Mouse (Mus musculus) c-Kit-positive CD71-positive TER-119-positive erythroid progenitor cells, embryonic 14.5 days (primary cell): Measurements from ENCODE around the gene Gm49392.
"Not testable (repeated sequence)": the region's sequence is repeated elsewhere in the genome, so short reads cannot be mapped to it uniquely, and the experiment has no call there.

ENCODE experiments used
- DNase-seq: peaks from one replicate; pipeline ENCODE4 v3.0.0-alpha.2; 2013; ENCODE audit warnings: low spot score

The Gm49392 gene

GRCm38 (mm10) chr13:60896794-60897193 is at the start of gene Gm49392:
Gm49392 (minus strand) TSS chr13:60896894.
- DNase-seq, result not testable (repeated sequence)

GRCm38 (mm10) chr13:60941884-60942283 is 45.2 kb upstream of the Gm49392 start, which contains the start of gene Tpbpa:
Tpbpa (minus strand) TSS chr13:60941984.
- not testable (repeated sequence) for DNase-seq

GRCm38 (mm10) chr13:60936500-60936901 is 39.8 kb upstream of the Gm49392 start, which contains the start of the genes Gm49391 and Ctla2a:
Gm49391 (minus strand) TSS chr13:60936571.
Ctla2a (minus strand) TSS chr13:60936625.
- DNase-seq, result no peak

GRCm38 (mm10) chr13:60935490-60935889 is 38.8 kb upstream of the Gm49392 start, which contains the start of gene Gm49393:
Gm49393 (minus strand) TSS chr13:60935590.
- DNase-seq, result not testable (repeated sequence)

- DNase-seq, result not testable (repeated sequence)
Observed at GRCm38 (mm10) chr13:60904780-60905179, 8.1 kb upstream of the Gm49392 start, which contains the start of gene Tpbpb. Tpbpb (minus strand) TSS chr13:60904880.

GRCm38 (mm10) chr13:60897328-60897727 is 634 bp upstream of the Gm49392 start, which contains the start of gene Ctla2b:
Ctla2b (minus strand) TSS chr13:60897447.
- peak; percentile 6 for DNase-seq

- no peak for DNase-seq
Observed at GRCm38 (mm10) chr13:60895406-60896160, 1.1 kb downstream of the Gm49392 start.

- DNase-seq, result no peak
Observed at GRCm38 (mm10) chr13:60892301-60892700, 4.4 kb downstream of the Gm49392 start.

- no peak for DNase-seq
Observed at GRCm38 (mm10) chr13:60864281-60864680, 32.4 kb downstream of the Gm49392 start, which contains the start of gene 4930486L24Rik. 4930486L24Rik (minus strand) TSS chr13:60864475.

GRCm38 (mm10) chr13:60848241-60849120 is 48.2 kb downstream of the Gm49392 start:
- no peak for DNase-seq

GRCm38 (mm10) chr13:60843153-60843552 is 53.5 kb downstream of the Gm49392 start:
- DNase-seq, result no peak

GRCm38 (mm10) chr13:60842703-60843102 is 54.0 kb downstream of the Gm49392 start:
- no peak for DNase-seq

- DNase-seq, result no peak
Observed at GRCm38 (mm10) chr13:60839353-60839902, 57.3 kb downstream of the Gm49392 start.

GRCm38 (mm10) chr13:60826052-60826451 is 70.6 kb downstream of the Gm49392 start:
- no peak for DNase-seq

- DNase-seq, result no peak
Observed at GRCm38 (mm10) chr13:60820486-60821175, 76.1 kb downstream of the Gm49392 start.

- DNase-seq, result peak; percentile 5
Observed at GRCm38 (mm10) chr13:60819469-60819868, 77.2 kb downstream of the Gm49392 start.

GRCm38 (mm10) chr13:60813722-60814121 is 83.0 kb downstream of the Gm49392 start:
- DNase-seq, result no peak

- DNase-seq, result no peak
Observed at GRCm38 (mm10) chr13:60812768-60813167, 83.9 kb downstream of the Gm49392 start.

GRCm38 (mm10) chr13:60809690-60810089 is 87.0 kb downstream of the Gm49392 start:
- DNase-seq, result no peak

- DNase-seq, result no peak
Observed at GRCm38 (mm10) chr13:60802749-60803148, 93.9 kb downstream of the Gm49392 start, which contains the start of gene Ctsll3. Ctsll3 (minus strand) TSS chr13:60802849.
